Mouse (Mus musculus) bone marrow macrophage, adult 2 months (primary cell): ENCODE data around the gene Tmem237.

Source experiments
- CTCF ChIP-seq: IDR thresholded peaks from 2 replicates; pipeline ENCODE4 v1.5.1; 2012; ENCODE audit warnings: low read depth, mild to moderate bottlenecking, low read length, moderate library complexity
- POLR2A ChIP-seq: IDR thresholded peaks from 2 replicates; pipeline ENCODE4 v1.6.1; 2012; ENCODE audit warnings: mild to moderate bottlenecking, low read depth, low read length, borderline replicate concordance

- TF ChIP-seq POLR2A, result no peak
- no peak for TF ChIP-seq CTCF
These were observed 48.3 kb upstream of the Tmem237 start for GRCm38 (mm10) chr1:59168556-59168955.
